Mouse (Mus musculus) intestine, postnatal 0 days (tissue): ENCODE measurements around the gene Rab44. TPM values are rescaled to one million over a fixed set of nuclear protein-coding genes. Genes with fewer than 3 reads are reported as not detected.
"Not testable (repeated sequence)": the region's sequence is repeated elsewhere in the genome, so short reads cannot be mapped to it uniquely, and the experiment has no call there.

ENCODE experiments used
- ATAC-seq: fragments of 200-750 bp; cut with Nextera tagmentation; 2 replicates; pipeline ENCODE4 v1.8.0; 2017; ENCODE audit warnings: mild to moderate bottlenecking, moderate TSS enrichment, moderate library complexity
- H3K27ac ChIP-seq: fragments of 300-500 bp; sonication (generic); 2 replicates; pipeline ENCODE4 v1.5.1; 2014; ENCODE audit warnings: mild to moderate bottlenecking, low read depth, low read length, moderate library complexity
- H3K27me3 ChIP-seq: fragments of 300-500 bp; sonication (generic); replicated peaks from 2 replicates; pipeline ENCODE4 v1.6.1; 2014; ENCODE audit warnings: low read length, mixed read lengths; ENCODE audit not compliant: control insufficient read depth, insufficient read depth
- H3K36me3 ChIP-seq: fragments of 300-500 bp; sonication (generic); 2 replicates; pipeline ENCODE4 v1.6.1; 2014; ENCODE audit warnings: mild to moderate bottlenecking, moderate library complexity; ENCODE audit not compliant: control insufficient read depth, insufficient read depth
- H3K4me1 ChIP-seq: fragments of 300-500 bp; sonication (generic); replicated peaks from 2 replicates; pipeline ENCODE4 v1.6.1; 2014; ENCODE audit warnings: antibody characterized with exemption, low read length, mixed read lengths; ENCODE audit not compliant: control insufficient read depth, insufficient read depth
- H3K4me2 ChIP-seq: fragments of 300-500 bp; sonication (generic); replicated peaks from 2 replicates; pipeline ENCODE4 v1.6.1; 2014; ENCODE audit warnings: low read depth, mild to moderate bottlenecking, moderate library complexity
- H3K4me3 ChIP-seq: fragments of 300-500 bp; sonication (generic); 2 replicates; pipeline ENCODE4 v1.5.1; 2014; ENCODE audit warnings: low read depth, low read length
- H3K9ac ChIP-seq: fragments of 300-500 bp; sonication (generic); 2 replicates; pipeline ENCODE4 v1.6.1; 2014; ENCODE audit warnings: mild to moderate bottlenecking, low read depth, low read length
- H3K9me3 ChIP-seq: fragments of 300-500 bp; sonication (generic); 2 replicates; pipeline ENCODE4 v1.6.1; 2016; ENCODE audit warnings: mixed run types; ENCODE audit not compliant: control insufficient read depth
- CTCF ChIP-seq: sonication (generic); IDR thresholded peaks from 2 replicates; pipeline ENCODE4 v1.5.1; 2016; ENCODE audit warnings: low read depth, mild to moderate bottlenecking, control low read depth, antibody characterized with exemption, moderate library complexity
- WGBS: fragments of 180-500 bp; shearing (Covaris S2); extraction: QIAGEN DNeasy Blood & Tissue Kit; methylation state at CpG from one replicate; pipeline ENCODE4 v1.1.7; 2014; 5-methylcytosine and 5-hydroxymethylcytosine counted together
- polyA plus RNA-seq: library from polyadenylated mRNA; unstranded; fragments of >200 nt; fragmentation: Nextera tagmentation; extraction: Ambion mirVana; gene quantifications from 2 replicates; pipeline ENCODE4 v1.2.1, GENCODE M21; 2015

Rab44 gene
- 0.20 TPM in 2 replicates for polyA plus RNA-seq

- Histone ChIP-seq H3K27me3 (no peaks in the 10 kb centered on the region), H3K4me3 (no peak within 1 kb of the TSS), H3K36me3 (no peaks in the 10 kb centered on the region), H3K4me1 (no peaks in the 10 kb centered on the region), H3K27ac (no peak within 1 kb of the TSS), H3K4me2 (no peak within 1 kb of the TSS), H3K9ac (no peak within 1 kb of the TSS), H3K9me3 (no peaks in the 10 kb centered on the region)
- no peak for TF ChIP-seq CTCF
- WGBS = 82% methylated on average over 13 of the region's 13 CpGs
- ATAC-seq = no peak
These were observed at the start of gene Rab44 for GRCm38 (mm10) chr17:29113591-29114352. Rab44 (plus strand) TSS chr17:29114145.

GRCm38 (mm10) chr17:29065245-29065940, 48.6 kb upstream of the Rab44 start:
- no peak overlapping the region for H3K4me3 ChIP-seq
- H3K9ac ChIP-seq = no peak overlapping the region
- H3K27me3 ChIP-seq = no peaks in the 10 kb centered on the region
- no peaks in the 10 kb centered on the region for H3K4me1 ChIP-seq
- ATAC-seq = no peak
- H3K36me3 ChIP-seq = no peaks in the 10 kb centered on the region
- TF ChIP-seq CTCF = no peak
- 85% methylated on average over 21 of the region's 21 CpGs for WGBS
- no peaks in the 10 kb centered on the region for H3K9me3 ChIP-seq
- H3K4me2 ChIP-seq = no peak overlapping the region
- no peak overlapping the region for H3K27ac ChIP-seq

- ATAC-seq = no peak
- H3K4me3 ChIP-seq = no peak overlapping the region
- WGBS = 97% methylated on average over 3 of the region's 3 CpGs
- no peaks in the 10 kb centered on the region for H3K27me3 ChIP-seq
- no peak overlapping the region for H3K9ac ChIP-seq
- H3K4me2 ChIP-seq = no peak overlapping the region
- H3K9me3 ChIP-seq = no peaks in the 10 kb centered on the region
- no peaks in the 10 kb centered on the region for H3K36me3 ChIP-seq
- no peaks in the 10 kb centered on the region for H3K4me1 ChIP-seq
- no peak for TF ChIP-seq CTCF
- no peak overlapping the region for H3K27ac ChIP-seq
These were observed 48.0 kb upstream of the Rab44 start for GRCm38 (mm10) chr17:29065971-29066370.

GRCm38 (mm10) chr17:29067416-29067815, 46.5 kb upstream of the Rab44 start:
- not testable (repeated sequence) for ATAC-seq, H3K27ac ChIP-seq
- WGBS = 82% methylated on average over 3 of the region's 3 CpGs

GRCm38 (mm10) chr17:29067847-29068246, 46.1 kb upstream of the Rab44 start:
- no peak overlapping the region for H3K4me2 ChIP-seq
- H3K4me1 ChIP-seq = no peaks in the 10 kb centered on the region
- H3K36me3 ChIP-seq = no peaks in the 10 kb centered on the region
- no peaks in the 10 kb centered on the region for H3K27me3 ChIP-seq
- WGBS = 58% methylated on average over 5 of the region's 5 CpGs
- no peak overlapping the region; the same call in 1 of the 2 replicates for H3K9ac ChIP-seq
- no peaks in the 10 kb centered on the region for H3K9me3 ChIP-seq
- no peak for ATAC-seq
- no peak overlapping the region for H3K27ac ChIP-seq
- H3K4me3 ChIP-seq = no peak overlapping the region
- TF ChIP-seq CTCF = no peak

More at GRCm38 (mm10) chr17:29067416-29067815, 46.5 kb upstream of the Rab44 start:
- not testable (repeated sequence) for H3K4me2 ChIP-seq, H3K4me3 ChIP-seq, H3K27me3 ChIP-seq, H3K4me1 ChIP-seq, H3K9me3 ChIP-seq, H3K36me3 ChIP-seq, H3K9ac ChIP-seq

- H3K4me1 ChIP-seq = no peaks in the 10 kb centered on the region
- no peak for ATAC-seq
- no peak for TF ChIP-seq CTCF
These were observed 44.9 kb upstream of the Rab44 start for GRCm38 (mm10) chr17:29069063-29069462.

More at GRCm38 (mm10) chr17:29069063-29069462, 44.9 kb upstream of the Rab44 start:
- Histone ChIP-seq H3K9ac (no peak overlapping the region), H3K4me2 (no peak overlapping the region), H3K36me3 (no peaks in the 10 kb centered on the region), H3K27me3 (no peaks in the 10 kb centered on the region), H3K4me3 (no peak overlapping the region), H3K9me3 (no peaks in the 10 kb centered on the region), H3K27ac (no peak overlapping the region)
- 79% methylated on average over 10 of the region's 10 CpGs for WGBS
